Mouse (Mus musculus): ENCODE results near the gene Olfr154.
"Not testable (repeated sequence)": the region's sequence is repeated elsewhere in the genome, so short reads cannot be mapped to it uniquely, and the experiment has no call there.

The Olfr154 gene
- long read RNA-seq, experiment 1, result 0 reads
- long read RNA-seq, experiment 2, result 0 reads

GRCm38 (mm10) chr2:85664355-85664754 is at the start of gene Olfr154:
Olfr154 (minus strand) TSS chr2:85664455.
- intact Hi-C loops (cut with DNase I), result not testable (repeated sequence)

- intact Hi-C loops (cut with DNase I), result no loop called here
Measured at GRCm38 (mm10) chr2:85711159-85711558, 46.9 kb upstream of the Olfr154 start.

GRCm38 (mm10) chr2:85710680-85711079 is 46.4 kb upstream of the Olfr154 start:
- intact Hi-C loops (cut with DNase I), result not testable (repeated sequence)

- intact Hi-C loops (cut with DNase I), result no loop called here
Measured at GRCm38 (mm10) chr2:85689131-85689530, 24.9 kb upstream of the Olfr154 start, which contains the start of gene Olfr1008. Olfr1008 (plus strand) TSS chr2:85689431.

- intact Hi-C loops (cut with DNase I), result no loop called here
Measured at GRCm38 (mm10) chr2:85678667-85679066, 14.4 kb upstream of the Olfr154 start, which contains the start of gene Olfr1006. Olfr1006 (minus strand) TSS chr2:85678767.

GRCm38 (mm10) chr2:85650604-85651003 is 13.7 kb downstream of the Olfr154 start, which contains the start of gene Olfr1002:
Olfr1002 (minus strand) TSS chr2:85650704.
- intact Hi-C loops (cut with DNase I), result no loop called here
